9 mouse cellular contexts compared by ENCODE assay signal in genomic region chr12:33360729-33361128, GRCm38 (mm10). TPM values are rescaled to one million over a fixed set of nuclear protein-coding genes. Genes with fewer than 3 reads are reported as not detected.
DNase-seq lines count a peak whose midpoint lies in the region; ATAC-seq lines count a peak whose summit lies in the region.
"Had no signal": no experiment of that assay in that cellular context is flagged by ENCODE, and none has a peak within 500 bp of the region (broad histone marks: within the 10 kb centered on the region; RNA-seq: fewer than 3 reads in every experiment).

No protein-coding gene starts in this region.

- no peaks in the 10 kb centered on the region for H3K4me1 ChIP-seq in midbrain, embryonic 14.5 days (ENCODE audit: control insufficient read depth, insufficient read depth, low read length)
- H3K4me1 ChIP-seq in midbrain, embryonic 11.5 days (ENCODE audit: control insufficient read depth, insufficient read depth, low read length) = no peaks in the 10 kb centered on the region
- peaks cover 6% of the 10 kb centered on the region for H3K4me1 ChIP-seq in heart, embryonic 16.5 days (ENCODE audit: control insufficient read depth, insufficient read depth, low read length)

- H3K4me2 ChIP-seq in midbrain, embryonic 14.5 days (ENCODE audit: low read length) = no peak overlapping the region
- no peak overlapping the region for H3K4me2 ChIP-seq in midbrain, embryonic 11.5 days
- no peak overlapping the region for H3K4me2 ChIP-seq in heart, embryonic 16.5 days (ENCODE audit: low read depth, low read length)

- H3K9me3 ChIP-seq in midbrain, embryonic 14.5 days (ENCODE audit: control insufficient read depth, low read length) = no peaks in the 10 kb centered on the region
- no peaks in the 10 kb centered on the region for H3K9me3 ChIP-seq in midbrain, embryonic 11.5 days (ENCODE audit: control insufficient read depth, low read length)
- H3K9me3 ChIP-seq in heart, embryonic 16.5 days (replicated peaks; ENCODE audit: control insufficient read depth, low read length) = no peaks in the 10 kb centered on the region
- H3K9me3 ChIP-seq: megakaryocyte, embryonic 14.5 days had no signal

- no peak overlapping the region for H3K4me3 ChIP-seq in midbrain, embryonic 14.5 days (replicated peaks; ENCODE audit: low read depth, low read length)
- no peak overlapping the region for H3K4me3 ChIP-seq in midbrain, embryonic 11.5 days (ENCODE audit: low read depth, low read length)
- no peak overlapping the region for H3K4me3 ChIP-seq in heart, embryonic 16.5 days (ENCODE audit: low read length)
- H3K4me3 ChIP-seq: megakaryocyte, embryonic 14.5 days had no signal

- no peak overlapping the region for H3K9ac ChIP-seq in midbrain, embryonic 14.5 days (replicated peaks; ENCODE audit: low read length)
- no peak overlapping the region for H3K9ac ChIP-seq in midbrain, embryonic 11.5 days (ENCODE audit: low read length)
- no peak overlapping the region for H3K9ac ChIP-seq in heart, embryonic 16.5 days (ENCODE audit: low read length)

- 0 out of 2 replicates have a peak overlapping the region, but pooled peaks have one; percentile 8 for H3K27ac ChIP-seq in midbrain, embryonic 14.5 days (replicated peaks; ENCODE audit: low read depth, low read length)
- no peak overlapping the region for H3K27ac ChIP-seq in midbrain, embryonic 11.5 days (ENCODE audit: low read depth, low read length)
- no peak overlapping the region for H3K27ac ChIP-seq in heart, embryonic 16.5 days (ENCODE audit: low read length)

- 66% methylated on average over 6 of the region's 6 CpGs for WGBS in midbrain, embryonic 14.5 days
- WGBS in midbrain, embryonic 11.5 days = 85% methylated on average over 6 of the region's 6 CpGs
- WGBS in heart, embryonic 16.5 days = 32% methylated on average over 6 of the region's 6 CpGs

- ATAC-seq in midbrain, embryonic 14.5 days (ENCODE audit: low FRiP score, low TSS enrichment) = no peak; the same call in 1 of the 2 replicates
- ATAC-seq in midbrain, embryonic 11.5 days (ENCODE audit: low FRiP score) = no peak
- 0 out of 2 replicates have a peak, but pooled peaks have one; percentile 57 for ATAC-seq in heart, embryonic 16.5 days (replicated peaks; ENCODE audit: extremely low read depth, insufficient read depth, low FRiP score)
- ATAC-seq in megakaryocyte-erythroid progenitor cell, adult 5-6 weeks (replicated peaks; ENCODE audit: low FRiP score, low TSS enrichment, poor library complexity, severe bottlenecking) = no peak

- peaks cover 18% of the 10 kb centered on the region for H3K36me3 ChIP-seq in midbrain, embryonic 14.5 days (ENCODE audit: control insufficient read depth, insufficient read depth, low read length)
- no peaks in the 10 kb centered on the region for H3K36me3 ChIP-seq in midbrain, embryonic 11.5 days (ENCODE audit: control insufficient read depth, insufficient read depth, low read length)
- peaks cover 3% of the 10 kb centered on the region; the same call in 1 of the 2 replicates for H3K36me3 ChIP-seq in heart, embryonic 16.5 days (ENCODE audit: control insufficient read depth, insufficient read depth)

- DNase-seq in midbrain, embryonic 14.5 days = peak; percentile 80
- DNase-seq in midbrain, embryonic 11.5 days (ENCODE audit: low spot score, missing footprints) = no peak
- DNase-seq in cerebellum, adult 8-10 months = peak; percentile 84
- DNase-seq in left cerebral cortex, adult 11 months (ENCODE audit: low spot score) = peak; percentile 54
- peak; percentile 66 to 67 for DNase-seq in right cerebral cortex, postnatal 36 days (ENCODE audit: low spot score in 2 of 2)
- no peak for DNase-seq in yolk sac, embryonic 10.5 days (ENCODE audit: low spot score)

- H3K27me3 ChIP-seq in midbrain, embryonic 14.5 days (ENCODE audit: control insufficient read depth, insufficient read depth, low read length) = no peaks in the 10 kb centered on the region
- no peaks in the 10 kb centered on the region for H3K27me3 ChIP-seq in midbrain, embryonic 11.5 days (ENCODE audit: control insufficient read depth, insufficient read depth, low read length)
- H3K27me3 ChIP-seq in heart, embryonic 16.5 days (ENCODE audit: control insufficient read depth, insufficient read depth, low read length) = no peaks in the 10 kb centered on the region
- H3K27me3 ChIP-seq: megakaryocyte, embryonic 14.5 days had no signal

RNA-seq across cellular contexts. Expression of gene Efcab10, which starts 33.9 kb away (rescaled TPM):
- 2.9 and 3.4 TPM in 2 replicates for polyA plus RNA-seq in midbrain, embryonic 14.5 days (2014; fragmentation: Nextera tagmentation; extraction: Ambion mirVana)
- 0.36 and 1.0 TPM in 2 replicates for polyA plus RNA-seq in midbrain, embryonic 11.5 days (2014; fragmentation: Nextera tagmentation; extraction: Ambion mirVana)
- polyA plus RNA-seq in heart, embryonic 16.5 days (2015; fragmentation: Nextera tagmentation; extraction: Ambion mirVana) = 0.77 TPM in 1 of 2 replicates, not detected in the other
- not detected in 2 replicates for total RNA-seq in megakaryocyte-erythroid progenitor cell, adult 5-6 weeks (2014; fragmentation: Nextera tagmentation)
- total RNA-seq in megakaryocyte-erythroid progenitor cell, adult 5-6 weeks (2017) = not detected in 2 replicates

Comparison
In these comparisons a context has a peak if more than half of its experiments do, and no peak if none do; other contexts are left out.
1. DNase-seq: peak in midbrain, embryonic 14.5 days (single experiment), cerebellum, adult 8-10 months (single experiment), left cerebral cortex, adult 11 months (single experiment) and right cerebral cortex, postnatal 36 days (2 of 2); none in midbrain, embryonic 11.5 days (single experiment) and yolk sac, embryonic 10.5 days (single experiment).